Mouse (Mus musculus) liver, embryonic 13.5 days (tissue): ENCODE data around the gene Nrsn2. TPM values are rescaled to one million over a fixed set of nuclear protein-coding genes. Genes with fewer than 3 reads are reported as not detected.

Experiments
- ATAC-seq: fragments of 200-750 bp; cut with Nextera tagmentation; 2 replicates; pipeline ENCODE4 v1.8.0; 2017; ENCODE audit warnings: low read depth, mild to moderate bottlenecking, moderate number of reproducible peaks, moderate library complexity
- DNase-seq: peaks from one replicate; pipeline ENCODE4 v3.0.0; 2022
- H3K27ac ChIP-seq: fragments of 300-500 bp; sonication (generic); 2 replicates; pipeline ENCODE4 v1.5.1; 2015; ENCODE audit warnings: moderate library complexity, mild to moderate bottlenecking, inconsistent platforms
- H3K27me3 ChIP-seq: fragments of 300-500 bp; sonication (generic); 2 replicates; pipeline ENCODE4 v1.6.1; 2015; ENCODE audit warnings: mild to moderate bottlenecking, inconsistent platforms
- H3K36me3 ChIP-seq: fragments of 300-500 bp; sonication (generic); 2 replicates; pipeline ENCODE4 v1.6.1; 2015; ENCODE audit warnings: mild to moderate bottlenecking, inconsistent platforms
- H3K4me1 ChIP-seq: fragments of 300-500 bp; sonication (generic); replicated peaks from 2 replicates; pipeline ENCODE4 v1.6.1; 2015; ENCODE audit warnings: inconsistent platforms
- H3K4me2 ChIP-seq: fragments of 300-500 bp; sonication (generic); 2 replicates; pipeline ENCODE4 v1.6.1; 2015; ENCODE audit warnings: inconsistent platforms, mild to moderate bottlenecking, moderate library complexity
- H3K4me3 ChIP-seq: fragments of 300-500 bp; sonication (generic); replicated peaks from 2 replicates; pipeline ENCODE4 v1.5.1; 2015; ENCODE audit warnings: mild to moderate bottlenecking, inconsistent platforms
- H3K9ac ChIP-seq: fragments of 300-500 bp; sonication (generic); 2 replicates; pipeline ENCODE4 v1.6.1; 2015; ENCODE audit warnings: mild to moderate bottlenecking, inconsistent platforms
- H3K9me3 ChIP-seq: fragments of 300-500 bp; sonication (generic); replicated peaks from 2 replicates; pipeline ENCODE4 v1.6.1; 2016; ENCODE audit warnings: inconsistent platforms
- WGBS: fragments of 180-500 bp; shearing (Covaris S2); methylation state at CpG from one replicate; pipeline ENCODE4 v1.1.7; 2015; ENCODE audit not compliant: insufficient replicate concordance; 5-methylcytosine and 5-hydroxymethylcytosine counted together
- polyA plus RNA-seq: library from polyadenylated mRNA; unstranded; fragments of >200 nt; fragmentation: Nextera tagmentation; extraction: Ambion mirVana; gene quantifications from 2 replicates; pipeline ENCODE4 v1.2.1, GENCODE M21; 2015

The Nrsn2 gene
- polyA plus RNA-seq, 1 experiment from 2014 or later = 0.07 TPM

DNA sequence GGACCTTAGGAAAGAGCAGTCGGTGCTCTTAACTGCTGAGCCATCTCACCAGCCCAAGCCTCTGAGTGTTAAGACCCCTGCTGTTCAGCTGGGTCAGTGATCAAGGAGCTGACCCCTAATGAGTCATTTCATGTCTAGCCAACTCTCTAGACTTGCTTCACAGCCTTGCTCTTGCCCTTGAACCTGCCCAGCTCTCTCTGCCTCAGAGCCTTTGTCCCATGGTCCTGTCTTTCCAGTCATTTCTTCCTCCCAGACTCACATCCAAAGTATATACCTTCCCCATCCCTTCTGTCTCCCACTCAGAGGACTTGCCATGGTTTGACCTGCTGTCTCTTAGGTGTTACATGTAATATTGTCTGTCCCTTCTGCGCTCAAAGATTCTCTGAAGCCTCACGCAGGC, 19.2 kb downstream of the Nrsn2 start:
- DNase-seq = no peak

DNA sequence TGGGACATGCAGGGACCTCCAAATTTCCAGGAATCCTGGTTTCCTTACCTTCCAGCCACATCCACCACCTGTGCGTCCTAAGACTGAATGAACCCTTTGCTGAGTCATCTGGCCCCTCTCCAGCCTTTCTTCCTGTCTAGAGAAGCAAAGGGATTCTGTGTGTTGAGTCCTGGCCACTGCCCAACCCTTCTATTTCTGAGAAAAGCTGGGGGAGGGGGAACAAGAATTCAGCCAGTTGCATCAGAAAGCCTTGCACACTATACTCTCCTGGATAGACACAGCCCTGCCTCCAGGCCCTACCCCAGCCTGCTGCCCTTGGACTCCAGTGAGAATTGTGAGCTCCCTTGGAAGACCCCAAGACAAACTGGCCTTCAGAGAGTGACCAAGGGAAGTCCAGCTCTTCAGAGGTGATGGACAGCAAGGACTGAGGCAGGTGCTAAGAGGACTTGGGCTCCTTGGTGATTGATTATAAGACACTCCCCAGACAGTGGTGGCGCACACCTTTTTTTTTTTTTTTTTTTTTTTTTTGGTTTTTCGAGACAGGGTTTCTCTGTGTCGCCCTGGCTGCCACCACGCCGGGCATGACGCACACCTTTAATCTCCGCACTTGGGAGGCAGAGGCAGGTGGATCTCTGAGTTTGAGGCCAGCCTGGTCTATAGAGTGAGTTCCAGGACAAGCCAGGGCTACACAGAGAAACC, 26.4 kb downstream of the Nrsn2 start:
- 71% methylated on average over 8 of the region's 8 CpGs for WGBS
- H3K27ac ChIP-seq = peak overlapping the region; percentile 39

More for the DNA sequence above, 19.2 kb downstream of the Nrsn2 start:
- Histone ChIP-seq H3K4me2 (no peak overlapping the region), H3K4me1 (peaks cover 4% of the 10 kb centered on the region), H3K27ac (no peak overlapping the region), H3K36me3 (no peaks in the 10 kb centered on the region), H3K27me3 (no peaks in the 10 kb centered on the region), H3K9me3 (no peaks in the 10 kb centered on the region), H3K4me3 (no peak overlapping the region), H3K9ac (no peak overlapping the region)
- ATAC-seq = no peak
- WGBS = 75% methylated on average over 3 of the region's 3 CpGs

DNA sequence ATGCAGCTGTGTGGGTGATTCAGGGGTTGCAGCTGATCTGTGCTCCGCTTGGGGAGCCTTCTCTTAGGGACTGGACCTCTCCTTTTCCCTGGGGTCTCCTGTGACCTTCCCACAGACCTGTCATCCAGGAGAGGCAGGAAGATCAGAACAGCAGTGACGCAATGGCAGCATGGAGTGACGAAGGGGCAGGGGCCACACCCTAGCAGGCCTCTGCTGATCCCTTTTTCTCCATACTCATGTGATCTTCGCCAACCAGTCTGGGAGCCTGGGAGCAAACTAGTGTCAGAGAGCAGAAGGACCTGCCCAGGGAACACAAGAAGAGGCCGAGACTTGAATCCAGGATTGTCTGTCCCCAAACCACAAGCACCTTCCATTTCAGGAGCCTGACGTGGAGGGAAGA, 27.2 kb downstream of the Nrsn2 start:
- Histone ChIP-seq H3K4me3 (no peak overlapping the region), H3K27ac (no peak overlapping the region), H3K4me2 (no peak overlapping the region), H3K36me3 (no peaks in the 10 kb centered on the region), H3K4me1 (peaks cover 67% of the 10 kb centered on the region), H3K27me3 (no peaks in the 10 kb centered on the region), H3K9me3 (no peaks in the 10 kb centered on the region), H3K9ac (no peak overlapping the region)
- WGBS = 63% methylated on average over 6 of the region's 6 CpGs
- DNase-seq (peak; percentile 24), ATAC-seq (no peak)

More for the DNA sequence above, 26.4 kb downstream of the Nrsn2 start:
- Histone ChIP-seq H3K9me3 (no peaks in the 10 kb centered on the region), H3K4me1 (peaks cover 59% of the 10 kb centered on the region), H3K36me3 (no peaks in the 10 kb centered on the region), H3K4me2 (0 out of 2 replicates have a peak overlapping the region, but pooled peaks have one; percentile 12), H3K9ac (no peak overlapping the region), H3K4me3 (no peak overlapping the region), H3K27me3 (no peaks in the 10 kb centered on the region)
- DNase-seq (peak; percentile 34), ATAC-seq (peak; percentile 18)

DNA sequence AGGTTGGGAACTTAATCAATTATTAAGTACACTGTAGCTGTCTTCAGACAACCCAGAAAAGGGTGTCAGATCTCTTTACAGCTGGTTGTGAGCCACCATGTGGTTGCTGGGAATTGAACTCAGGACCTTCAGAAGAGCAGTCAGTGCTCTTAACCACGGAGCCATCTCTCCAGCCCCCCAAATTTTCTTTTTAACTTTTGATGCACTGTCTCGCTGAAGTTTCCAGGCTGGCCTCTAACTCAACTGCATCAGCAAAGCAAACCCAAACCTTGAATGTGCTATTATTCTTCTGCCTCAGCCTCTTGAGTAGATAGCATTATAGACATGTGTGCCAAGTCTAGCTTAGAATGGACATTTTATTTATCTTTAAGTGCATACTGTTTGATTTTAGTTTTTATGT, 28.7 kb downstream of the Nrsn2 start:
- Histone ChIP-seq H3K4me1 (peaks cover 81% of the 10 kb centered on the region), H3K36me3 (no peaks in the 10 kb centered on the region), H3K4me2 (no peak overlapping the region; the same call in 1 of the 2 replicates), H3K27me3 (0 out of 2 replicates have a peak, but pooled peaks cover 3% of the 10 kb centered on the region), H3K9ac (0 out of 2 replicates have a peak overlapping the region, but pooled peaks have one; percentile 57), H3K9me3 (no peaks in the 10 kb centered on the region), H3K27ac (peak overlapping the region; percentile 85), H3K4me3 (no peak overlapping the region)
- no peak for DNase-seq
- WGBS = 59% methylated on average over 2 of the region's 2 CpGs
- no peak for ATAC-seq

DNA sequence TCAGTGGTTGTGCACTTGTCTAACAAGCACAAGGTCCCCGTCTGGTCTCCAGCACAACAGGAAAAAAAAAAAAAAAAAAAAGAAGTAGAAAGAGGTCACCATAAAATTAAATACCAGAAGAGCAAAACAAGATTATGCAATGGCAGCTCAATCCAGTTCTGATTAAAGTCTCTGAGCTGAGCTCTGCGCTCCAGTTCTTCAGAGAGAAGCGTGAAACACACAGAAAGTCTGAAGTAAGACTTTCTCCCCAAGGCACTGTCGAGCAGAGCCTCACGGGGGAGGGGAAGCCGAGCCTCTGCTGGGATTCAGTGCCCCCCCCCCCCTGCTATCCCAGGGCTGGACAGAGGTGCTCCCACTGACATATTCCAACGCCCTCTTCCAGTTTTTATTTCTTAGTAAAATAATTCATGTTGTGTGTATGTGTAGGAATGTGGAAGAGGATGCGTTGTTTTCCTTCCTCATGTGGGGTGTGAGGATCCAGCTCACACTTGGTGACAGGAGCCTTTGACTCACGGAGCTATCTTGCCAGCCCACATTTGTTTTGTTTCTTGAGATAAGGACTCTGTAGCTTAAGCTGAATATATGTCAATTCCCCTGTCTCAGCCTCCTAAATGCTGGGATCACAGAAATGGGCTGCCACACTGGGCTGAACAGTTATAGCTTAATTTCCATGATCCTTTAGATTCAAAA, 29.5 kb downstream of the Nrsn2 start:
- Histone ChIP-seq H3K4me1 (peaks cover 82% of the 10 kb centered on the region), H3K4me3 (peak overlapping the region; percentile 25), H3K27me3 (0 out of 2 replicates have a peak, but pooled peaks cover 3% of the 10 kb centered on the region), H3K36me3 (no peaks in the 10 kb centered on the region), H3K9ac (peak overlapping the region; percentile 57), H3K4me2 (peak overlapping the region; percentile 64), H3K9me3 (no peaks in the 10 kb centered on the region), H3K27ac (peak overlapping the region; percentile 85)
- ATAC-seq (peak; percentile 79), DNase-seq (peak; percentile 77)
- 11% methylated on average over 9 of the region's 9 CpGs for WGBS

DNA sequence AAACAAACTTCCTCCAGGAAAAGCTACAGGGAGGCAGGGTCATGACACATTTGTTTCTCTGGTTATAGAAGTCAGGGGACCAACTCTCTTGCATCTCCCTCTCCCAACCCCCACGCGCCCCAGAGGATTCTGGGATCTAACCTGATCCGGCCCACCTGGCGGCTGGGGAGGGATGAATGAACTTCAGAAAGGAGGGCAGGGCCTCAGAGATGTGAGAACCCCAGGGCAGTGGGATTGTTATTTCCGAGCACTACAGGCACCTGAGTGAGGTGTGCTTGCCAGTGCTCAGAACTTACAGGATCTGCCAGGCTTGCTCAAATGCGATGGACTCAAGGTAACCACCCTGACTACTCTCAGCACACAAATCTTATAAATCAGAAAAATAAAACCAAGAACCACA, 31.0 kb downstream of the Nrsn2 start:
- H3K4me1 ChIP-seq = peaks cover 77% of the 10 kb centered on the region
- no peaks in the 10 kb centered on the region for H3K9me3 ChIP-seq
- no peak overlapping the region; the same call in 1 of the 2 replicates for H3K27ac ChIP-seq
- no peaks in the 10 kb centered on the region for H3K36me3 ChIP-seq
- DNase-seq = no peak
- no peak overlapping the region for H3K9ac ChIP-seq
- H3K4me2 ChIP-seq = no peak overlapping the region
- H3K4me3 ChIP-seq = no peak overlapping the region
- 0 out of 2 replicates have a peak, but pooled peaks cover 3% of the 10 kb centered on the region for H3K27me3 ChIP-seq
- ATAC-seq = no peak
- 80% methylated on average over 6 of the region's 6 CpGs for WGBS

DNA sequence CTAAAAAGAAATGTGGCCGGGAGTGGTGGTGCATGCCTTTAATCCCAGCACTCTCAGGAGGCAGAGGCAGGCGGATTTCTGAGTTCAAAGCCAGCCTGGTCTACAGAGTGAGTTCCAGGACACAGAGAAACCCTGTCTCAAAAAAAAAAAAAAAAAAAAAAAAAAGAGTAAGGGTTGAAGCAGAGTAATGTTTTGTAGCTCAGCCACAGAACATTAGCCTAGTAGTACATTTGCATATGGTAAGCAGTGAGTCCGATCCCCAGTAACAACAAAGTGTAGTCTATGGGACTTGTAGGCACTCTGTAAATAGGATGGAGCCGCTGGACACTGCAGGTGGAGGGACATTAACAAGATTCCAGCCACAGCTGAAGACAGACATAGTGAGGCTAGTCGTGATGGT, 31.5 kb downstream of the Nrsn2 start:
- Histone ChIP-seq H3K9ac (no peak overlapping the region), H3K4me1 (peaks cover 72% of the 10 kb centered on the region), H3K27me3 (0 out of 2 replicates have a peak, but pooled peaks cover 3% of the 10 kb centered on the region), H3K27ac (0 out of 2 replicates have a peak overlapping the region, but pooled peaks have one; percentile 45), H3K9me3 (no peaks in the 10 kb centered on the region), H3K4me3 (no peak overlapping the region), H3K4me2 (peak overlapping the region; percentile 86; the same call in 1 of the 2 replicates), H3K36me3 (no peaks in the 10 kb centered on the region)
- 62% methylated on average over 5 of the region's 5 CpGs for WGBS
- DNase-seq (no peak), ATAC-seq (no peak)

DNA sequence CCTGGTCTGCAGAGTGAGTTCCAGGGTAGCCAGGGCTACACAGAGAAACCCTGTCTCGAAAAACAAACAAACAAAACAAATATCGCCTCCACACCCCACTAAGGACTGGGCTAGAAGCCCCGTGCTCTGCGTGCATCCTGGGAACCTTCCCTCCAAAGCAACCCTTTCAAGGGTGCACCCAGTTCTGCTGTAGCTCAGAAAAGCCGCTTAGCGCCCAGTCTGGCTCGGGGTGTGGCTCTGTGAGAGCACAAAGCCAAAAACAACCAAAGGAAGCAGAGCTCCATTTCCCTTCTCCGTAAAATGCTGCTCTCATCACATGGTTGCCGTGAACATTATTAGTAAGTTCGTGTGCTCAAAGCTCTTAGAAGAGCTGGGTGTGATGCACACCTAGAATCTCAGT, 32.1 kb downstream of the Nrsn2 start:
- H3K4me2 ChIP-seq = peak overlapping the region; percentile 86
- H3K4me1 ChIP-seq = peaks cover 67% of the 10 kb centered on the region
- H3K9me3 ChIP-seq = no peaks in the 10 kb centered on the region
- no peaks in the 10 kb centered on the region for H3K36me3 ChIP-seq
- peak overlapping the region; percentile 67 for H3K4me3 ChIP-seq
- H3K27ac ChIP-seq = peak overlapping the region; percentile 45; the same call in 1 of the 2 replicates
- 0 out of 2 replicates have a peak, but pooled peaks cover 7% of the 10 kb centered on the region for H3K27me3 ChIP-seq
- peak overlapping the region; percentile 75; the same call in 1 of the 2 replicates for H3K9ac ChIP-seq
- 21% methylated on average over 10 of the region's 10 CpGs for WGBS
- DNase-seq (peak; percentile 36), ATAC-seq (peak; percentile 2; the same call in 1 of the 2 replicates)

DNA sequence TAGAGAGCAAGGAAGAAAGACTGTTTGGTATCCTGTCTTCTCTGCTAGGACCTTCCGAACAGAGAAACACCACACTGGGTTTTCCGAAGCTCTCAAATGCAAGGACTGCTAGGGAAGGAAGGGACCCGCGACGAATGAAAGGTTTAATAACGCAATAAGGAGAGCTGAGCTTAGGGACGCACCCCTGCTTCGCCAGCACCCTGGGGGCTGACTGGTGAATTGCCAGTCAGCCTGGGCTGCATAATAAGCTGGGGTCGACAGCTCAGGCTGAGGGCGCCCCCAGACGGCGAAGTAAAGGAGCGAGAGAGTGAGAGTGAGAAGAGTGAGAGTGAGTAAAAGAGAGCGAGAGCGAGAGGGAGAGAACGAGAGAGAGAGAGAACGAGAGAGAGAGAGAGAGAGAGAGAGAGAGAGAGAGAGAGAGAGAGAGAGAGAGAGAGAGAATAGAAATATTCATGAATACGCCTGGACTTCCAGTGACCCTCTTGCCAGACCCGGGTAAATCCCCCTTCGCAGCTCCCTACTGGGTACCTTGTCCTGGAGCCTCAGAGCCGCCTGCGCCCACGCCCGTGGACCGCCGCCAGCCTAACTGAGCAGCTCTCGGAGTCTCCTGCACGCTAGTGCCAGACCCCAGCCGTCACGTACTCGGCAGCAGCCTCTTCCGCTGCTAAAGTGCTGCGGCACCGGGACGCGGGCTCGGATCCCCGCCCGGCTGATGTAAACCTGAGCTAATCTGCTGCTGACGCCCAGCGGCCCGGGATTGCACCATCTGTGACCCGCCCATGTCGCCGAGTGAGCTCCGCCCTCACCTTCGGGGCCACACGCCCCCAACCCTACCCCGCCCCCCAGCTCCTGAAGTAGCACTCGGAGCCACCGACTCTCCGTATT, 32.9 kb downstream of the Nrsn2 start, which contains the start of gene Trib3:
Trib3 (minus strand) TSS at position 704 of the 885 bp plus-strand sequence.
- Histone ChIP-seq H3K27me3 (0 out of 2 replicates have a peak, but pooled peaks cover 7% of the 10 kb centered on the region), H3K36me3 (no peaks in the 10 kb centered on the region), H3K9ac (peak within 1 kb of the TSS; percentile 75), H3K9me3 (no peaks in the 10 kb centered on the region), H3K4me3 (peak within 1 kb of the TSS; percentile 67), H3K27ac (peak within 1 kb of the TSS; percentile 45; the same call in 1 of the 2 replicates), H3K4me2 (peak within 1 kb of the TSS; percentile 86), H3K4me1 (peaks cover 59% of the 10 kb centered on the region)
- ATAC-seq (peak; percentile 80), DNase-seq (peak; percentile 82)
- WGBS = under 1% methylated on average over 52 of the region's 52 CpGs

DNA sequence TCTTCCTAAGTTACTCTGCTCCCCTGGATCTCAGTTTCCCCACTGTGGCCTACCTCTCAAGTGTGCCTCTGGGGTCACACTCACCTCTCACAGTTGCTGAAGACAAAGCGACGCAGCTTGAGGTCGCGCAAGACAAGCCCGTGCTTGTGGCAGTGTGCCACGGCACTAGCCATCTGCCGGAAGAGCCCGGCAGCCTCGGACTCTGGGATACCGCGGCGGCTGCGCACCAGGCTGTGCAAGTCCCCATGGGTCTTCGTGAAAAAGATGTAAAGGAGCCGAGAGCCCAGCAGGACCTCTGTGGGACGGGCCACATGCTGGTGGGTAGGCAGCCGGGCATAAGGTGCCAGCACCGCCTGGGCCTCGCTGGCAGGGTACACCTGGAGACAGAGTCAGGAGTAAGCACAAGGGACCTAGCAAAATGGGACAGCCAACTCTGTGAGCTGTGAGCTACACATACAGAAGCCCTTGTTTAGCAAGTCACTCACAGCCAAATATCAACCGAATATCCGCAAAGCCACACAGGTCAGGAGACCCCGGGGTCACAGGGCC, 36.7 kb downstream of the Nrsn2 start:
- Histone ChIP-seq H3K36me3 (no peaks in the 10 kb centered on the region), H3K4me2 (no peak overlapping the region), H3K9ac (no peak overlapping the region), H3K9me3 (no peaks in the 10 kb centered on the region), H3K4me3 (no peak overlapping the region), H3K27me3 (0 out of 2 replicates have a peak, but pooled peaks cover 7% of the 10 kb centered on the region), H3K27ac (no peak overlapping the region), H3K4me1 (peaks cover 26% of the 10 kb centered on the region)
- ATAC-seq (no peak), DNase-seq (no peak)
- WGBS = 84% methylated on average over 22 of the region's 22 CpGs
